Mouse (Mus musculus) forebrain, postnatal 0 days (tissue): ENCODE measurements around the gene Rhbdl1. TPM values are rescaled to one million over a fixed set of nuclear protein-coding genes. Genes with fewer than 3 reads are reported as not detected.

Experiments
- ATAC-seq: fragments of 200-750 bp; cut with Nextera tagmentation; 2 replicates; pipeline ENCODE4 v1.8.0; 2017; ENCODE audit warnings: mild to moderate bottlenecking, moderate library complexity
- DNase-seq: peaks from one replicate; pipeline ENCODE4 v3.0.0-alpha.2; 2015
- H3K27ac ChIP-seq: fragments of 300-500 bp; sonication (generic); 2 replicates; pipeline ENCODE4 v1.5.1; 2014; ENCODE audit warnings: low read depth, mild to moderate bottlenecking, antibody characterized with exemption, low read length, moderate library complexity, mixed read lengths
- H3K27me3 ChIP-seq: fragments of 300-500 bp; sonication (generic); 2 replicates; pipeline ENCODE4 v1.6.1; 2014; ENCODE audit warnings: mild to moderate bottlenecking, low read length, mixed read lengths; ENCODE audit not compliant: insufficient read depth
- H3K36me3 ChIP-seq: fragments of 300-500 bp; sonication (generic); 2 replicates; pipeline ENCODE4 v1.6.1; 2014; ENCODE audit warnings: mild to moderate bottlenecking, moderate library complexity; ENCODE audit not compliant: insufficient read depth
- H3K4me1 ChIP-seq: fragments of 300-500 bp; sonication (generic); 2 replicates; pipeline ENCODE4 v1.6.1; 2014; ENCODE audit warnings: antibody characterized with exemption; ENCODE audit not compliant: insufficient read depth
- H3K4me2 ChIP-seq: fragments of 300-500 bp; sonication (generic); 2 replicates; pipeline ENCODE4 v1.6.1; 2014; ENCODE audit warnings: low read depth, mild to moderate bottlenecking, moderate library complexity
- H3K4me3 ChIP-seq: fragments of 300-500 bp; sonication (generic); 2 replicates; pipeline ENCODE4 v1.5.1; 2014; ENCODE audit warnings: low read depth, low read length, mixed read lengths
- H3K9ac ChIP-seq: fragments of 300-500 bp; sonication (generic); 2 replicates; pipeline ENCODE4 v1.6.1; 2014; ENCODE audit warnings: mild to moderate bottlenecking
- H3K9me3 ChIP-seq: fragments of 300-500 bp; sonication (generic); 2 replicates; pipeline ENCODE4 v1.6.1; 2016; ENCODE audit warnings: low read length
- CTCF ChIP-seq: sonication (generic); IDR thresholded peaks from 2 replicates; pipeline ENCODE4 v1.5.1; 2016; ENCODE audit warnings: antibody characterized with exemption, control low read depth, low read depth
- WGBS: fragments of 180-500 bp; shearing (Covaris S2); extraction: QIAGEN DNeasy Blood & Tissue Kit; methylation state at CpG from one replicate; pipeline ENCODE4 v1.1.7; 2014; 5-methylcytosine and 5-hydroxymethylcytosine counted together
- microRNA-seq, 2 experiments: library from miRNA; unstranded; fragments of <30 nt; microRNA quantifications; one replicate each; pipeline ENCODE4; 2016
- polyA plus RNA-seq: library from polyadenylated mRNA; unstranded; fragments of >200 nt; fragmentation: Nextera tagmentation; extraction: Ambion mirVana; gene quantifications from 2 replicates; pipeline ENCODE4 v1.2.1, GENCODE M21; 2015
- total RNA-seq: library from RNA; depleted of rRNA; stranded (reverse); fragments of >200 nt; gene quantifications from 2 replicates; pipeline ENCODE4 v1.2.3, GENCODE M21; 2014; rRNA removed

The Rhbdl1 gene
- total and polyA plus RNA-seq, 2 experiments from 2014 or later: 83.3 to 85.4 TPM

- H3K4me3 ChIP-seq: peak within 1 kb of the TSS; percentile 70
- peaks cover 49% of the 10 kb centered on the region for H3K36me3 ChIP-seq
- DNase-seq: peak; percentile 99
- H3K27ac ChIP-seq: peak within 1 kb of the TSS; percentile 81
- no peak for TF ChIP-seq CTCF
- H3K27me3 ChIP-seq: no peaks in the 10 kb centered on the region
- H3K9me3 ChIP-seq: no peaks in the 10 kb centered on the region
- peak; percentile 89 for ATAC-seq
- peak within 1 kb of the TSS; percentile 82 for H3K4me2 ChIP-seq
- peaks cover 6% of the 10 kb centered on the region for H3K4me1 ChIP-seq
- under 1% methylated on average over 23 of the region's 23 CpGs for WGBS
- H3K9ac ChIP-seq: peak within 1 kb of the TSS; percentile 70
These were observed 51.8 kb downstream of the Rhbdl1 start, which contains the start of gene Haghl for GRCm38 (mm10) chr17:25785281-25785745. Gene Haghl (minus strand): TSS chr17:25785673.

Small RNA genes within 50 kb of the gene (microRNA-seq; reads per million reads assigned to microRNA genes)
- gene Mir3082: 0.39 to 0.49 reads per million in 2 experiments

Other genes with a start within 250 kb of the Rhbdl1 start
- 8.2 and 23.2 TPM in 2 replicates for gene Gng13, start 120.1 kb downstream of the Rhbdl1 start, total RNA-seq
- gene Gng13, start 120.1 kb downstream of the Rhbdl1 start, polyA plus RNA-seq: 17.0 and 24.5 TPM in 2 replicates
- 2.2 and 3.7 TPM in 2 replicates for gene Chtf18, start 109.9 kb downstream of the Rhbdl1 start, total RNA-seq
- 2.3 and 3.3 TPM in 2 replicates for gene Chtf18, start 109.9 kb downstream of the Rhbdl1 start, polyA plus RNA-seq
- gene Rpusd1, start 109.6 kb downstream of the Rhbdl1 start, total RNA-seq: 6.5 and 8.0 TPM in 2 replicates
- gene Rpusd1, start 109.6 kb downstream of the Rhbdl1 start, polyA plus RNA-seq: 30.0 and 30.7 TPM in 2 replicates
- 0.10 TPM in 1 of 2 replicates, not detected in the other for gene Mslnl, start 101.3 kb downstream of the Rhbdl1 start, total RNA-seq
- gene Mslnl, start 101.3 kb downstream of the Rhbdl1 start, polyA plus RNA-seq: not detected in 2 replicates
- 2.1 and 4.0 TPM in 2 replicates for gene Msln, start 82.9 kb downstream of the Rhbdl1 start, total RNA-seq
- gene Msln, start 82.9 kb downstream of the Rhbdl1 start, polyA plus RNA-seq: 0.97 and 1.3 TPM in 2 replicates
- 31.0 and 35.0 TPM in 2 replicates for gene Narfl, start 63.5 kb downstream of the Rhbdl1 start, total RNA-seq
- gene Narfl, start 63.5 kb downstream of the Rhbdl1 start, polyA plus RNA-seq: 30.4 and 30.8 TPM in 2 replicates
- gene Haghl, start 51.6 kb downstream of the Rhbdl1 start, total RNA-seq: 118 and 141 TPM in 2 replicates
- gene Haghl, start 51.6 kb downstream of the Rhbdl1 start, polyA plus RNA-seq: 139 and 154 TPM in 2 replicates
- 0.31 TPM in 1 of 2 replicates, not detected in the other for gene Ccdc78, start 50.7 kb downstream of the Rhbdl1 start, total RNA-seq
- 0.36 and 0.45 TPM in 2 replicates for gene Ccdc78, start 50.7 kb downstream of the Rhbdl1 start, polyA plus RNA-seq
- 82.5 and 84.2 TPM in 2 replicates for gene Fam173a, start 44.4 kb downstream of the Rhbdl1 start, total RNA-seq
- gene Fam173a, start 44.4 kb downstream of the Rhbdl1 start, polyA plus RNA-seq: 76.0 and 78.3 TPM in 2 replicates
- gene AC134908.4, start 41.6 kb downstream of the Rhbdl1 start, total RNA-seq: 0.31 TPM in 1 of 2 replicates, not detected in the other
- 1.1 TPM in 1 of 2 replicates, not detected in the other for gene AC134908.4, start 41.6 kb downstream of the Rhbdl1 start, polyA plus RNA-seq
- gene Metrn, start 40.2 kb downstream of the Rhbdl1 start, total RNA-seq: 136 and 148 TPM in 2 replicates
- 56.9 and 59.3 TPM in 2 replicates for gene Metrn, start 40.2 kb downstream of the Rhbdl1 start, polyA plus RNA-seq
- 97.6 and 133 TPM in 2 replicates for gene Fbxl16, start 28.2 kb downstream of the Rhbdl1 start, total RNA-seq
- 27.1 and 58.7 TPM in 2 replicates for gene Fbxl16, start 28.2 kb downstream of the Rhbdl1 start, polyA plus RNA-seq
- 36.5 and 37.5 TPM in 2 replicates for gene Wdr24, start 13.7 kb downstream of the Rhbdl1 start, total RNA-seq
- gene Wdr24, start 13.7 kb downstream of the Rhbdl1 start, polyA plus RNA-seq: 23.2 and 24.5 TPM in 2 replicates
- 44.3 and 52.2 TPM in 2 replicates for gene Jmjd8, start 8.4 kb downstream of the Rhbdl1 start, total RNA-seq
- 46.7 and 49.5 TPM in 2 replicates for gene Jmjd8, start 8.4 kb downstream of the Rhbdl1 start, polyA plus RNA-seq
- gene Stub1, start 3.9 kb downstream of the Rhbdl1 start, total RNA-seq: 237 and 238 TPM in 2 replicates
- 314 and 324 TPM in 2 replicates for gene Stub1, start 3.9 kb downstream of the Rhbdl1 start, polyA plus RNA-seq
- gene Gm20683, start 4.5 kb upstream of the Rhbdl1 start, total RNA-seq: 23.2 and 23.8 TPM in 2 replicates
- 9.2 and 12.3 TPM in 2 replicates for gene Gm20683, start 4.5 kb upstream of the Rhbdl1 start, polyA plus RNA-seq
- gene Rhot2, start 7.6 kb upstream of the Rhbdl1 start, total RNA-seq: 35.4 and 53.1 TPM in 2 replicates
- gene Rhot2, start 7.6 kb upstream of the Rhbdl1 start, polyA plus RNA-seq: 8.1 and 11.3 TPM in 2 replicates
- gene Wdr90, start 24.2 kb upstream of the Rhbdl1 start, total RNA-seq: 29.8 and 40.2 TPM in 2 replicates
- gene Wdr90, start 24.2 kb upstream of the Rhbdl1 start, polyA plus RNA-seq: 8.0 and 13.2 TPM in 2 replicates
- gene Mcrip2, start 31.5 kb upstream of the Rhbdl1 start, total RNA-seq: 10.3 and 16.5 TPM in 2 replicates
- 32.5 and 37.1 TPM in 2 replicates for gene Mcrip2, start 31.5 kb upstream of the Rhbdl1 start, polyA plus RNA-seq
- 37.0 and 41.7 TPM in 2 replicates for gene Mettl26, start 37.8 kb upstream of the Rhbdl1 start, total RNA-seq
- gene Mettl26, start 37.8 kb upstream of the Rhbdl1 start, polyA plus RNA-seq: 43.1 and 62.2 TPM in 2 replicates
- gene Wfikkn1, start 43.6 kb upstream of the Rhbdl1 start, total RNA-seq: 0.23 and 1.5 TPM in 2 replicates
- gene Wfikkn1, start 43.6 kb upstream of the Rhbdl1 start, polyA plus RNA-seq: 0.28 and 0.29 TPM in 2 replicates
- 30.9 and 31.4 TPM in 2 replicates for gene Rab40c, start 82.4 kb upstream of the Rhbdl1 start, total RNA-seq
- gene Rab40c, start 82.4 kb upstream of the Rhbdl1 start, polyA plus RNA-seq: 40.3 and 46.1 TPM in 2 replicates
- 42.2 and 50.6 TPM in 2 replicates for gene Pigq, start 107.6 kb upstream of the Rhbdl1 start, total RNA-seq
- gene Pigq, start 107.6 kb upstream of the Rhbdl1 start, polyA plus RNA-seq: 58.1 and 63.7 TPM in 2 replicates
- gene Nhlrc4, start 107.7 kb upstream of the Rhbdl1 start, total RNA-seq: not detected in 2 replicates
- 0.44 TPM in 1 of 2 replicates, not detected in the other for gene Nhlrc4, start 107.7 kb upstream of the Rhbdl1 start, polyA plus RNA-seq
- gene A930017K11Rik, start 115.3 kb upstream of the Rhbdl1 start, total RNA-seq: 0.10 TPM in 1 of 2 replicates, not detected in the other
- 0.07 TPM in 1 of 2 replicates, not detected in the other for gene A930017K11Rik, start 115.3 kb upstream of the Rhbdl1 start, polyA plus RNA-seq
- gene Capn15, start 148.5 kb upstream of the Rhbdl1 start, total RNA-seq: 24.7 and 24.9 TPM in 2 replicates
- gene Capn15, start 148.5 kb upstream of the Rhbdl1 start, polyA plus RNA-seq: 11.4 and 15.2 TPM in 2 replicates
- gene Rab11fip3, start 232.3 kb upstream of the Rhbdl1 start, total RNA-seq: 21.5 and 30.0 TPM in 2 replicates
- 11.6 and 15.4 TPM in 2 replicates for gene Rab11fip3, start 232.3 kb upstream of the Rhbdl1 start, polyA plus RNA-seq